Mouse (Mus musculus) layer of hippocampus, adult 8-10 months (tissue): ENCODE results near the gene 1810009A15Rik. TPM values are rescaled to one million over a fixed set of nuclear protein-coding genes. Genes with fewer than 3 reads are reported as not detected.

Source experiments
- DNase-seq, 2 experiments: peaks; one replicate each; pipeline ENCODE4 v3.0.0; 2022; ENCODE audit warnings: low spot score in 2 of 2
- microRNA-seq, 2 experiments: library from miRNA; unstranded; fragments of <30 nt; microRNA quantifications; one replicate each; pipeline ENCODE4 v1.2.0; 2022
- total RNA-seq, 4 experiments: library from RNA; stranded (reverse); gene quantifications; 2 replicates each; pipeline ENCODE4 v1.2.4; 2022

1810009A15Rik gene
- total RNA-seq, 4 experiments from 2014 or later = 22.7 to 32.0 (median 26.5) TPM

- DNase-seq = peak; percentile 92 to 93
Measured at GRCm38 (mm10) chr19:8920073-8920736, 31.6 kb downstream of the 1810009A15Rik start, which contains the start of gene B3gat3. Gene B3gat3 (plus strand): TSS chr19:8920374.

- DNase-seq = no peak
Measured at GRCm38 (mm10) chr19:8920836-8921291, 32.2 kb downstream of the 1810009A15Rik start.

GRCm38 (mm10) chr19:8921741-8922140 is 33.1 kb downstream of the 1810009A15Rik start:
- DNase-seq = no peak

GRCm38 (mm10) chr19:8926766-8927165 is 38.1 kb downstream of the 1810009A15Rik start:
- no peak for DNase-seq

GRCm38 (mm10) chr19:8927891-8928525 is 39.4 kb downstream of the 1810009A15Rik start:
- no peak for DNase-seq

- DNase-seq = no peak
Measured at GRCm38 (mm10) chr19:8928689-8929223, 40.1 kb downstream of the 1810009A15Rik start.

GRCm38 (mm10) chr19:8929224-8930088 is 40.8 kb downstream of the 1810009A15Rik start, which contains the start of the genes Rom1 and Eml3:
Gene Rom1 (minus strand): TSS chr19:8929356.
Gene Eml3 (plus strand): TSS chr19:8929552.
- DNase-seq = peak in 1 of 2 experiments; percentile 57

- no peak for DNase-seq
Measured at GRCm38 (mm10) chr19:8930117-8930516, 41.5 kb downstream of the 1810009A15Rik start.

- DNase-seq = no peak
Measured at GRCm38 (mm10) chr19:8930771-8931170, 42.1 kb downstream of the 1810009A15Rik start.

GRCm38 (mm10) chr19:8936736-8937135 is 48.1 kb downstream of the 1810009A15Rik start:
- DNase-seq = no peak

Small RNA genes lying within 50 kb of the gene (microRNA-seq; reads per million reads assigned to microRNA genes)
- 0 reads per million in 2 experiments for gene Mir5136

Other genes starting within 250 kb of the 1810009A15Rik start
- 100 to 1,000 TPM; 160 to 164 (median 161) TPM for gene Chrm1, start 225.1 kb upstream of the 1810009A15Rik start, total RNA-seq
- 100 to 1,000 TPM; 157 to 169 (median 162) TPM for gene Slc3a2, start 165.5 kb upstream of the 1810009A15Rik start, total RNA-seq
- 10 to 100 TPM; 44.0 to 45.3 (median 44.3) TPM for gene Wdr74, start 153.0 kb upstream of the 1810009A15Rik start, total RNA-seq
- gene 1700092M07Rik, start 148.1 kb upstream of the 1810009A15Rik start, total RNA-seq = 1 to 10 TPM in 3 of 4 experiments, not detected in 1; 2.0 to 3.3 (median 2.4) TPM
- 10 to 100 TPM; 65.3 to 91.2 (median 76.1) TPM for gene Stx5a, start 147.4 kb upstream of the 1810009A15Rik start, total RNA-seq
- 100 to 1,000 TPM in 2 of 4 experiments, 10 to 100 TPM in 2; 80.5 to 120 (median 102) TPM for gene Nxf1, start 131.8 kb upstream of the 1810009A15Rik start, total RNA-seq
- 10 to 100 TPM; 61.3 to 77.8 (median 72.8) TPM for gene Tmem223, start 117.9 kb upstream of the 1810009A15Rik start, total RNA-seq
- 10 to 100 TPM; 10.1 to 17.5 (median 13.1) TPM for gene Tmem179b, start 114.4 kb upstream of the 1810009A15Rik start, total RNA-seq
- 10 to 100 TPM; 14.7 to 20.1 (median 18.2) TPM for gene Taf6l, start 102.4 kb upstream of the 1810009A15Rik start, total RNA-seq
- 100 to 1,000 TPM; 101 to 122 (median 109) TPM for gene Polr2g, start 90.3 kb upstream of the 1810009A15Rik start, total RNA-seq
- 1 to 10 TPM; 5.2 to 7.9 (median 5.4) TPM for gene Zbtb3, start 86.3 kb upstream of the 1810009A15Rik start, total RNA-seq
- gene Ttc9c, start 69.5 kb upstream of the 1810009A15Rik start, total RNA-seq = 10 to 100 TPM; 36.4 to 45.1 (median 40.1) TPM
- gene Hnrnpul2, start 68.8 kb upstream of the 1810009A15Rik start, total RNA-seq = 100 to 1,000 TPM; 113 to 126 (median 120) TPM
- not detected for gene AC129217.1, start 59.1 kb upstream of the 1810009A15Rik start, total RNA-seq
- gene Bscl2, start 51.4 kb upstream of the 1810009A15Rik start, total RNA-seq = 100 to 1,000 TPM in 3 of 4 experiments, 10 to 100 TPM in 1; 98.1 to 115 (median 106) TPM
- 100 to 1,000 TPM; 125 to 148 (median 143) TPM for gene Gng3, start 49.7 kb upstream of the 1810009A15Rik start, total RNA-seq
- gene Lrrn4cl, start 38.1 kb upstream of the 1810009A15Rik start, total RNA-seq = under 1 TPM; 0.45 to 0.74 (median 0.55) TPM
- 100 to 1,000 TPM in 2 of 4 experiments, 10 to 100 TPM in 2; 87.8 to 123 (median 106) TPM for gene Ubxn1, start 17.4 kb upstream of the 1810009A15Rik start, total RNA-seq
- 10 to 100 TPM; 23.4 to 37.2 (median 29.5) TPM for gene Uqcc3, start 7.9 kb upstream of the 1810009A15Rik start, total RNA-seq
- gene Lbhd1, start 5.1 kb upstream of the 1810009A15Rik start, total RNA-seq = 10 to 100 TPM in 1 of 4 experiments, 1 to 10 TPM in 3; 4.9 to 10.4 (median 6.0) TPM
- not detected for gene Gm49403, start 4.9 kb upstream of the 1810009A15Rik start, total RNA-seq
- 1 to 10 TPM in 2 of 4 experiments, not detected in 2; 1.4 to 1.8 TPM for gene Gm49416, start 73 bp downstream of the 1810009A15Rik start, total RNA-seq
- 10 to 100 TPM; 24.0 to 26.1 (median 24.4) TPM for gene Ints5, start 4.2 kb downstream of the 1810009A15Rik start, total RNA-seq
- gene Ganab, start 9.2 kb downstream of the 1810009A15Rik start, total RNA-seq = 100 to 1,000 TPM; 109 to 125 (median 119) TPM
- 100 to 1,000 TPM; 161 to 167 (median 162) TPM for gene B3gat3, start 31.5 kb downstream of the 1810009A15Rik start, total RNA-seq
- 1 to 10 TPM; 5.0 to 8.6 (median 6.4) TPM for gene Rom1, start 40.5 kb downstream of the 1810009A15Rik start, total RNA-seq
- 10 to 100 TPM; 14.1 to 17.4 (median 15.3) TPM for gene Eml3, start 40.7 kb downstream of the 1810009A15Rik start, total RNA-seq
- gene Mta2, start 53.0 kb downstream of the 1810009A15Rik start, total RNA-seq = 10 to 100 TPM; 53.7 to 66.5 (median 56.2) TPM
- gene Tut1, start 65.0 kb downstream of the 1810009A15Rik start, total RNA-seq = 10 to 100 TPM; 21.5 to 22.2 (median 21.9) TPM
- 100 to 1,000 TPM; 223 to 248 (median 236) TPM for gene Eef1g, start 78.2 kb downstream of the 1810009A15Rik start, total RNA-seq
- gene Ahnak, start 100.4 kb downstream of the 1810009A15Rik start, total RNA-seq = 10 to 100 TPM; 27.0 to 32.2 (median 29.0) TPM
- not detected for gene Scgb1a1, start 199.1 kb downstream of the 1810009A15Rik start, total RNA-seq
- 100 to 1,000 TPM; 143 to 155 (median 148) TPM for gene Asrgl1, start 246.8 kb downstream of the 1810009A15Rik start, total RNA-seq